Mouse (Mus musculus) gastrocnemius, adult 18-20 months (tissue): ENCODE data around the gene Uckl1. TPM values are rescaled to one million over a fixed set of nuclear protein-coding genes. Genes with fewer than 3 reads are reported as not detected.

Experiments
- DNase-seq: peaks from one replicate; pipeline ENCODE4 v3.0.0; 2021; ENCODE audit warnings: low spot score
- microRNA-seq: library from miRNA; unstranded; fragments of <30 nt; microRNA quantifications from one replicate; pipeline ENCODE4 v1.2.0, GENCODE M21; 2021
- total RNA-seq, 2 experiments: library from RNA; stranded (reverse); gene quantifications; 2 replicates each; pipeline ENCODE4 v1.2.3; 2021

The Uckl1 gene
- total RNA-seq, 2 experiments from 2014 or later: 23.2 to 23.4 TPM

DNA sequence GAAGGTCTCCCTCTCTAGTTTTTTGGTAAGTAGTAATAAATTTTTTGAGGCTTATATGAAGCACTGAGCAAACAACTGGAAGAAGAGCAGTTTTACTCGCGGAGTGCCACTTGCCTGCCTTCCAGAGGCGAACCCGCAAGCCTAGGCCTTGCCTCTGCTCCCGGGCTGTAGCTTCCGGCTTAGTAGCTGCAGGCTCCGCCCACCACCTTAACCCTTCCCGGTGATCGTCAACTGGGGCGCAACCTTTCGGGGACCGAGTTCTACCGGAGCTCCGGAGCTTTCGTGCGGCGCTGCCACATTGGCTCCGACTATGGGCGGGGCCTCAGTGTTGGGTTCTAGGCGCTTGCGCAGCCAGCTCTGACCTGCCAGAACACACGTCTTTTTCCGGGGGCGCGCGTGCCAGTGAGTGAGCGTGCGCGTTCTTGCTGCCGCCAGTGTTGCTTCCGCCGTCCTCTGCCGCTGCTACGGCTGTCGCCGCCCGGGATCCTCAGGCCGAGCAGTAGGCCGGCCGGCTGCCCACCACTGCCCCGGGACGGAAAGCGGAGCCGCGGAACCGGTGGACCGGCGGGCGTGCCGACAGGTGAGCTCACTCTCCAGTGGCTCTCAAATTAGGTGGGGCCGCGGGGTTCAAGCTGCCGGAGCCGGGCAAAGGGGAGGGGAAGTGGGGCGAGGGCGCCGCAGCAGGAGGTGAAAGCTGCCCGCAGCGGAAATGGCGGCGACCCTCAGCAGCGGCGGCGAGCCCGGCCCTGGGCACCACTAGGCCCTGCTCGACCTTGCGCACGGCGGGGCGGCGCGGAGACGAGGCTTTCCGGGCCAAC is 64.4 kb downstream of the Uckl1 start, which contains the start of gene Dnajc5:
TSS of gene Dnajc5 (plus strand) at position 368 of the 818 bp plus-strand sequence.
- DNase-seq: peak; percentile 98

GRCm38 (mm10) chr2:181519201-181519600 is 65.5 kb downstream of the Uckl1 start:
- DNase-seq: no peak

Small RNA genes lying within 50 kb of the gene (microRNA-seq; reads per million reads assigned to microRNA genes)
- gene Mir7006: not detected

Other genes with a start within 250 kb of the Uckl1 start
- 10 to 100 TPM; 11.7 to 12.4 TPM for gene Zgpat, start 220.0 kb downstream of the Uckl1 start, total RNA-seq
- gene Arfrp1, start 219.5 kb downstream of the Uckl1 start, total RNA-seq: 10 to 100 TPM; 23.0 to 26.5 TPM
- gene Lime1, start 204.8 kb downstream of the Uckl1 start, total RNA-seq: 1 to 10 TPM; 3.8 to 4.5 TPM
- gene Zbtb46, start 125.5 kb downstream of the Uckl1 start, total RNA-seq: 1 to 10 TPM; 3.3 to 5.9 TPM
- gene Abhd16b, start 91.7 kb downstream of the Uckl1 start, total RNA-seq: not detected
- gene Tpd52l2, start 87.8 kb downstream of the Uckl1 start, total RNA-seq: 10 to 100 TPM; 48.9 to 51.1 TPM
- 10 to 100 TPM; 42.2 to 47.7 TPM for gene Dnajc5, start 64.4 kb downstream of the Uckl1 start, total RNA-seq
- 10 to 100 TPM; 30.8 to 34.2 TPM for gene Prpf6, start 7.0 kb upstream of the Uckl1 start, total RNA-seq
- 10 to 100 TPM; 13.5 to 18.0 TPM for gene Zfp512b, start 7.9 kb upstream of the Uckl1 start, total RNA-seq
- gene Samd10, start 14.3 kb upstream of the Uckl1 start, total RNA-seq: 1 to 10 TPM; 1.3 to 3.2 TPM
- gene Gm29797, start 72.1 kb upstream of the Uckl1 start, total RNA-seq: not detected
- gene Sox18, start 86.7 kb upstream of the Uckl1 start, total RNA-seq: 10 to 100 TPM in 1 of 2 experiments, 1 to 10 TPM in 1; 9.7 to 22.1 TPM
- 1 to 10 TPM; 6.6 to 6.9 TPM for gene Tcea2, start 95.4 kb upstream of the Uckl1 start, total RNA-seq
- gene Rgs19, start 109.1 kb upstream of the Uckl1 start, total RNA-seq: 1 to 10 TPM; 2.4 to 4.3 TPM
- gene Lkaaear1, start 113.5 kb upstream of the Uckl1 start, total RNA-seq: not detected
- gene Oprl1, start 130.1 kb upstream of the Uckl1 start, total RNA-seq: not detected
- not detected for gene Myt1, start 178.4 kb upstream of the Uckl1 start, total RNA-seq